Mouse (Mus musculus): ENCODE results near the gene Bax.

DNA sequence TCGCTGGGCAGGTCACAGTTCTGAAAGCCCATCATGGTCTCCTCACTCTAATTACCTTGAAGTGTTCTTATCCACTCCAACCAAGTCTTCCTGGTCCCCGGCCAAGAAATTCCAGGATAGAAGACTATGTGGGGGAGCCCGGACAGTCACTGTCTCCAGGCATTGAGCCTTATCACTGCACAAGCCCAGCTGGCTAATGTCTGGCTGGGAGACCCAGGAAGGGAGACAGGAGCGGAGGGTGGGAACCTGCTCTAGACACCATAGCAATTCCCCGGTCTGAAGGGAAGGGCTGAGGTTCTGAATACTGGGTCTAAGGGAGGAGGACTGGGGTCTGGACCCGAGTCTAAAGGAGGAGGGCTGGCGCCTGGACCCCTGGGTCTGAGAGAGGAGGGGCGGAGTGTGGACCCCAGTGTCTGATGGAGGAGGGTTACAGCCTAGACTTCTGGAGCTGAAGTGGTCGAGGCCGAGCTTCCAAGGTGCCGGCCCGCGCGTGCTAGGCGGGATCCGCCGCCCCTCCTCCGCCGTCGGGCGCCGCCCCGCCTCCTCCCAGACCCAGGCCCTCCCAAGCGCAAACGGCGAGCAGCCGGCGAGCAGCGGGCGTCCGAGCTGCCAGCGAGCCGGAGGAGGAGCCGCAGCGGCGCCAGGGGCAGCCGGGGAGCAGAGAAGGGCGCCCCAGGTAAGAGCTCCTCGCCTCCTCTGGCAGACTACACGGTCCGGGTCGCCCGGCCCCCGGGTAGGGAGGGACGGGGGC, 53.4 kb downstream of the Bax start, which contains the start of gene Ntf5:
- no peak for TF ChIP-seq EP300 (IDR thresholded peaks at IDR 0.05; ENCODE audit: low read depth)
- TF ChIP-seq CTCF (IDR thresholded peaks at IDR 0.05; ENCODE audit: low read depth), result no peak
